Mouse (Mus musculus) urinary bladder, postnatal 10 days (tissue): ENCODE results near the gene Amer1.

Experiments
- DNase-seq: peaks from one replicate; pipeline ENCODE4 v3.0.0; 2022; ENCODE audit warnings: low spot score

The Amer1 gene

DNA sequence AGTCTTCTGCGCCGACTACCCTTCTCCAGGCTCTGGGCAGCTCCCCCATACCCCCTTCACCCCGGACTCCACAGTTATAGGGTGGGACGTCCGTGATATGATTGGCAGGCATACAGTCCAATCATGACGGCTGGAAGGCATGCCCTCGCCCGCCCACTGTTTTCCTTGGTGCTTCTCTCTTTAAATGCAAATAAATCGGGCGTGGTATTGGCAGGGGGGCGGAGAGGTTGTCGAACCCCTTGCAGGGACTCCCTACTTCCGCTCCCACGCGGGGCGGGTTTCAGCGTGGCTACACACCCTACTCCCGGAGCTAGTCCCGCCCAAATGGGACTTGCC, at the start of gene Amer1:
TSS of gene Amer1 (minus strand) at position 97 of the 336 bp plus-strand sequence.
- DNase-seq = peak; percentile 53

DNA sequence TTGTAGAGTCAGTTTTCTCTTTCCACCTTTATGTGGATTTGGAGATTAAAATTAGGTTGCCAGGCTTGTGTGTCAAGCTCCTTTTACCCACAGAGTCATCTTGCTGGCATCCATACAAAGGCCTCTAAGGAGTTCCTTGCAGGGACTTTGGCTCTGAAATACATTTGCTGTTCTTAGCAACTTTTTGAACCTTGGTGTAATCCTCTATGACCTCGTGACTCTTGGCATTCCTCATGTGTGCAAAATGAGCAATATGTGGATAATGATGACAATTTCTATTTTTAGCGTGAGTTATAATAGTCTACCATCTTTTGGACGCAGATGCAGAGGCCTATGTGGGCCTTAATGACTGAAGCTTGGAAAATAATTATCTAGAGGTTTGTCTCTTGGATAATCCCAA, 12.5 kb upstream of the Amer1 start:
- DNase-seq = no peak

DNA sequence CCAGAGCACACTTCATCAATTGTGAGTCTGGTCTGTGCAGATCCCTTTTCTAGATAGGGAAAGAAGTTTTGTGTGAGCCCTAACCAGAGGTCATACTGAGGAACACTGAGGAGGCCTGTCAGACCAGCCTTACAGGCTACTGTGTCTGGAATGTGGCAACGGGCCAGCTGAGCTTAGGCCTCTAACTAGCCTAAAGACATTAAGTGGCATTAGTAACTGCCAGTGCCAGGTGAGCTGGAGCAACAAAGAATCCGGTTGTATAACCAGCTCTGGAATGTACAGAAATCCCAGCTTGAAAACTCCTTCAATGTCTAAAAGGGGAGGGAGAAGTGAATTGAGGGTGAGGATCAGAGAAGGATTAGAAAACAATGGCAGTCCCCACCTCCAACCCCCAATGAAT, 1.2 kb upstream of the Amer1 start:
- DNase-seq = no peak

DNA sequence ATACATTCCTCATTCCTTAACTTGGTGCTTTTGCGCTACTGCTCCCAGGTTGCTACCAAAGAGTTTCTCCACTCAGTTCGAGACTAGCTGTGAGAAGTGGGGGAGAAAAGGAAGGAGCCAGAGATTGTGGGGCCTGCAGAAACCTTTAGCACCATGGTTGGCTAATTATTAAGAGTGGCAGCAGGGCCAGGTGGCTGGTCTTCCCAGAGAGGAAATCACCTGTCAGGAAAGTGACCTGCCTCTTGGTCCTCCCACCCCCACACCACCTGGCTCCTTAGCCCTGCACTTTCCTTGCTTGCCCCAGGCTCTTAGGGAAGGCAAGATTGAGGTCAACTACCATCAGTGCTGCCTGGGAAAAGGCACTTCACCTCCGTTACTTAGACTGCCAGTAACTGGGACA, 469 bp upstream of the Amer1 start:
- DNase-seq = no peak

DNA sequence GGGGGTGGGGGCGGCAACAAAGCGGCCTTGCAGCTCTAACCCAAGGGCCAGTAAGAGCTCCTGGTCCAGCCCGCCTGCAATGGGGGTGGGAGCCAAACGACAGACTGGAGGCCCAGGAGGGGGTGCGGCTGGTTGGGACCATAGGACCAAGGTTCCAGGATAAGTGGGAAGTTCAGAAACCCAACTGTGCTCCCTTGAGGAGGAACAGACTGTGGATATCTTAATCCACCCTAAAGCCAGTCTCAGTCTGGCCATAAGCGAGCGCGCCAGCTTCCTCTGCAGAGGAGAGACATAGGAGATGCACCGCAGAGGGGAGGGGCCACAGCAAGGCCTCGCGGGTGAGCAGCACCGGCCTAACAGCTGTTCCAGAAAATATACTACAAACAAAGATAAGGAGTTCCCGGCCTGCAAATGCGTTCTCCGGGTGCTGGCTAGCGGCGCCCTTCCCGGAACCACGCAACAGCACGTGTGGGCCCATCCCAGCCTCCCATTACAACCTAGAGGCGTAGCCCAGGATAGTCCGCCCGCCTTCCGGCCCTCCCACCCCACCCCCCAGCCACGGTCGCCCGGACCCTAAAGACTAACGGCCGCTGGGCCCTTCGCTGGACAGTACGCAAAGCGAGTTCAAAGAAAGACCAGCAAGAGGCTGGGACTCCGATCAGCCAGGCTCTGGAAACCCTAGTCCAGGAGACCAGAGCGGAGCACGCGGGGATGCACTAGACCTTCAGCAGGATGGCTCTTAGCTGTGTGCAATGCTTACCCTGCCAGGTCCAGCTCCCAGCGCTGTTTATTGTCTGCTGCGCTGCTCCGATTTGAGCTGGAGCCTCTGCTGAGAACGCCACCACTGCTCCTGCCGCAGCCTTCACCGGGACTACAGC, 535 bp downstream of the Amer1 start:
- DNase-seq = no peak

DNA sequence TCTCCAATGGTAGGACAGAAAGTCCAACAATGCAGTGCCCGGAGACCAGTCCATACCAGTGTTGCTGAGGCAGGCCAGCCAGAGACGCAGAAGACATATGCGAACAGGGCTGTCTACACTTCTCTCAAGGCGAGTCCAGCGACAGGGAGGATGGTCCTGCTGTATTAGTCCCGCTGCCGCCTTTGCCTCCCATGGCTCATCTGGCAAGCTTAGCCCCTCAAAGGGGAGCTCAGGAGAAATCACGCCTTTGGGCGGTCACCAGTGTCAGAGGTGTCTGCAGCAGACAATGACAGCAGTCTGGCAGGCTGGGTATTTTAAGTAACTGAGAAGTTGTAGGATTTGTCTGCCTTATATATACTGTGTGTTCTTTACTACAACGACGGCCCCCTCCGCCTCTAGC, 1.3 kb downstream of the Amer1 start:
- DNase-seq = no peak

DNA sequence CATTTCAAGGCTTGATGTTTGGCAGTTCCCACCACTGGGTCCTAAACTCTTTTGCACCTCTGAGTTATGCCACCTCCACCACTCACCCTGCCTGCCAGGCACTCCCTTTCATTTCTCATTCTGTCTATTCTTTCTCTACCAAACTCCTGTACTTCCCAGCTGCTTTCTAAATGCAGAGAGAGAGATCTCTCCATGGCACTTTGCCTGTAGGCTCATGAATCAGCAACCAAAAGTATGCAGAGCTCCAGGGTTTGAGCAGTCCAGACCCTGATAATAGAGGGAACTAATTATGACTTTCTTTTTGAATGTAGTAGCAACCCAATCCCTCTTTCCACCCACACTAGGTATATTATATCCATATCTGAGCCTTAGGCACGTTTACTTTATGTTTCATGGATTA, 2.4 kb downstream of the Amer1 start:
- DNase-seq = no peak

DNA sequence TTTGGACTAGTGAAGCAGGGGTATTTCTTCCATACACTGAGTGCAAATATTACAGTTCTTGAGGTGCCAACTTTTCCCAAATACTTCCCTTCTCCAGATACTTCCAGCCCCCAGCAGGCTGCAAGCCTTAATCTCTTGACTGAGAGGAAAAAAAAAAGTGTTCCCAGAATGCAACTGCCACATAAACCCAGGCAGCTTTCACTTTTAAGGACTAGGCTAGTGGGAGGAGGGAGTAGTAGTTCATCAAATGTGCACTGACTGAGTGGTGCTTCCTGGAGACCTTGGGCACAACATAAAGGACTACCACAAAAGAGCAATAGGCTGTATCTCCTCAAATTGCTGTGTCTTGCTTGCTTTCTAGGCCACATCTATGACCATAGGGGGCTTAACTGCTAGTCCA, 3.4 kb downstream of the Amer1 start:
- DNase-seq = no peak

DNA sequence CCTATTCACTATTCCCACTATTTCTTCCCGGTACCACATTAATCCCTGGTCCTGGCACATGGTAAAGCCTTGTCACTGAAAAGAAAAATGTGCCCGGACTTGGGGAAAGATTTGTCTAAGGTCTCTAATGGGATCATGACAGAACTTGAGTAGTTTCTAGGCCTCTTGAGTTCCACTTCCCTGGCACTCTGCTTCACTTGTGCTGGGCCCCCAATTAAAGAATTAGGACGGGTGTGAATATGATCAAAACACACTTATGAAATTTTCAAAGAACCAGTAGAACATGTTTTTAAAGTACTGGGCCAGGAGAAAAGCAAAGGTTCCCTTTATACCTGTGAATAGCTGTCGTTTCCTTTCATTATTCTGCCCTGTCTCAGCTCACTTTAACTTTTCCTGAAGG, 6.2 kb downstream of the Amer1 start:
- no peak for DNase-seq

DNA sequence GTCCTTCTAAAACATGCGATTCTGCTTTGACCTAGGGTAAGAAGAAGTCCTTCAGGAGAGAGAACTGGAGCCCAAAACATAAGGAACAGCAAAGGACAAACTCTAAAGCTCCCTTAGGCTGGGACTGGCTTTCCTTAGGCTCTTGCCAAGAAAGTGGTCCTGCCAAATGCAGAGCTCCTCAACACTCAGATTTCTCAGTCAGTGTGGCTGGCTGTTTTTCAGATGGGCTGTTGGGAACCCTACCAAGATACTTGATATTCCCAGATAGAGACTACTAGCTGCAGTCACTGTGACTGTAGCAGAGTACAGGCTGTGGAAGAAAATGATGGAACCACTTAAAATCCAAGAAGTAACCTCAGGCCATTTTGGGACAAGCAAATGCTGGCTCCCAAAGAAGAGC, 7.4 kb downstream of the Amer1 start:
- no peak for DNase-seq

DNA sequence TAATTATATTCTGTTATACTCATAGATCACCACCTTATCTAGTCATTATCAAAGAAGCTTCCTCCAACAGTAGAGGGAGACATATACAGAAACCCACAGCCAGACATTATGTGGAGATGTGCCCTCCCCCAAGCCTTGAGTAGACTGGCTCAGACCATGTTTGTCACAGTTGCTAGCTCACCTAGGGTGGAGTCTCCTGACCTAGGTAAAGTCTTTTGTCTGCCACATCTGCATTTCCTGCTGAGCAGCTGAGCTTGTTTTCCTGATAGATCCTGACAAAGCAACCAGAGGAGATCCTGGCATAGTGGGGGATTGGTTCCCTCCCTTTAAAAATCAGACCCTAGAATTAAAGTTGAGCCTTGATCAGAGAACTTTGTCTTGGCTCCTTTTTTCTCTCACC, 71.6 kb downstream of the Amer1 start:
- no peak for DNase-seq
